Mouse (Mus musculus) stomach, postnatal 0 days (tissue): ENCODE data around the gene Golga2. TPM values are rescaled to one million over a fixed set of nuclear protein-coding genes. Genes with fewer than 3 reads are reported as not detected.

Source experiments
- ATAC-seq: fragments of 200-750 bp; cut with Nextera tagmentation; 2 replicates; pipeline ENCODE4 v1.8.0; 2017; ENCODE audit not compliant: low FRiP score, low TSS enrichment
- DNase-seq: peaks from one replicate; pipeline ENCODE4 v3.0.0-alpha.2; 2016; ENCODE audit warnings: low spot score
- H3K27ac ChIP-seq: fragments of 300-500 bp; sonication (generic); replicated peaks from 2 replicates; pipeline ENCODE4 v1.5.1; 2014; ENCODE audit warnings: mild to moderate bottlenecking, control low read depth
- H3K27me3 ChIP-seq: fragments of 300-500 bp; sonication (generic); 2 replicates; pipeline ENCODE4 v1.6.1; 2014; ENCODE audit warnings: low read length; ENCODE audit not compliant: control insufficient read depth, insufficient read depth
- H3K36me3 ChIP-seq: fragments of 300-500 bp; sonication (generic); 2 replicates; pipeline ENCODE4 v1.6.1; 2014; ENCODE audit warnings: low read length, mixed read lengths; ENCODE audit not compliant: control insufficient read depth, insufficient read depth
- H3K4me1 ChIP-seq: fragments of 300-500 bp; sonication (generic); replicated peaks from 2 replicates; pipeline ENCODE4 v1.6.1; 2014; ENCODE audit warnings: antibody characterized with exemption; ENCODE audit not compliant: control insufficient read depth, insufficient read depth
- H3K4me2 ChIP-seq: fragments of 300-500 bp; sonication (generic); replicated peaks from 2 replicates; pipeline ENCODE4 v1.6.1; 2014; ENCODE audit warnings: low read depth, mild to moderate bottlenecking, control low read depth, moderate library complexity
- H3K4me3 ChIP-seq: fragments of 300-500 bp; sonication (generic); 2 replicates; pipeline ENCODE4 v1.5.1; 2014; ENCODE audit warnings: low read depth, low read length, control low read depth
- H3K9ac ChIP-seq: fragments of 300-500 bp; sonication (generic); 2 replicates; pipeline ENCODE4 v1.6.1; 2014; ENCODE audit warnings: mild to moderate bottlenecking, low read length, control low read depth, mixed read lengths
- H3K9me3 ChIP-seq: fragments of 300-500 bp; sonication (generic); 2 replicates; pipeline ENCODE4 v1.6.1; 2016; ENCODE audit warnings: low read length; ENCODE audit not compliant: control insufficient read depth
- CTCF ChIP-seq: IDR thresholded peaks from 2 replicates; pipeline ENCODE4 v1.5.1; 2016; ENCODE audit warnings: antibody characterized with exemption, low read depth, mild to moderate bottlenecking, moderate library complexity
- EP300 ChIP-seq: optimal IDR thresholded peaks from 2 replicates; pipeline ENCODE3; 2016; ENCODE audit warnings: antibody characterized with exemption
- WGBS: fragments of 180-500 bp; shearing (Covaris S2); extraction: QIAGEN DNeasy Blood & Tissue Kit; methylation state at CpG from one replicate; pipeline ENCODE4 v1.1.7; 2014; 5-methylcytosine and 5-hydroxymethylcytosine counted together
- polyA plus RNA-seq: library from polyadenylated mRNA; unstranded; fragments of >200 nt; fragmentation: Nextera tagmentation; extraction: Ambion mirVana; gene quantifications from 2 replicates; pipeline ENCODE4 v1.2.1, GENCODE M21; 2015

The Golga2 gene
- polyA plus RNA-seq, 1 experiment from 2014 or later: 18.1 TPM

- ATAC-seq (peak; percentile 81), DNase-seq (peak; percentile 67)
- peak overlapping the region; percentile 93 for H3K27ac ChIP-seq
- peak overlapping the region; percentile 68 for H3K9ac ChIP-seq
- 0 out of 2 replicates have a peak, but pooled peaks cover 3% of the 10 kb centered on the region for H3K4me1 ChIP-seq
- H3K9me3 ChIP-seq: no peaks in the 10 kb centered on the region
- TF ChIP-seq CTCF: peak; percentile 21; the same call in 1 of the 2 replicates
- TF ChIP-seq EP300: no peak
- peak overlapping the region; percentile 41 for H3K4me3 ChIP-seq
- WGBS: 7% methylated on average over 19 of the region's 19 CpGs
- H3K27me3 ChIP-seq: no peaks in the 10 kb centered on the region
- no peaks in the 10 kb centered on the region for H3K36me3 ChIP-seq
- peak overlapping the region; percentile 62 for H3K4me2 ChIP-seq
Observed at GRCm38 (mm10) chr2:32317791-32318417, 30.7 kb downstream of the Golga2 start.

- Histone ChIP-seq H3K4me1 (0 out of 2 replicates have a peak, but pooled peaks cover 3% of the 10 kb centered on the region), H3K27me3 (no peaks in the 10 kb centered on the region), H3K27ac (peak overlapping the region; percentile 93), H3K36me3 (no peaks in the 10 kb centered on the region), H3K4me3 (peak overlapping the region; percentile 41), H3K9ac (peak overlapping the region; percentile 68), H3K4me2 (peak overlapping the region; percentile 62), H3K9me3 (no peaks in the 10 kb centered on the region)
- ATAC-seq (no peak), DNase-seq (no peak)
- WGBS: 58% methylated on average over 14 of the region's 14 CpGs
- TF ChIP-seq CTCF (no peak), EP300 (no peak)
Observed at GRCm38 (mm10) chr2:32318709-32319585, 31.8 kb downstream of the Golga2 start.

DNA sequence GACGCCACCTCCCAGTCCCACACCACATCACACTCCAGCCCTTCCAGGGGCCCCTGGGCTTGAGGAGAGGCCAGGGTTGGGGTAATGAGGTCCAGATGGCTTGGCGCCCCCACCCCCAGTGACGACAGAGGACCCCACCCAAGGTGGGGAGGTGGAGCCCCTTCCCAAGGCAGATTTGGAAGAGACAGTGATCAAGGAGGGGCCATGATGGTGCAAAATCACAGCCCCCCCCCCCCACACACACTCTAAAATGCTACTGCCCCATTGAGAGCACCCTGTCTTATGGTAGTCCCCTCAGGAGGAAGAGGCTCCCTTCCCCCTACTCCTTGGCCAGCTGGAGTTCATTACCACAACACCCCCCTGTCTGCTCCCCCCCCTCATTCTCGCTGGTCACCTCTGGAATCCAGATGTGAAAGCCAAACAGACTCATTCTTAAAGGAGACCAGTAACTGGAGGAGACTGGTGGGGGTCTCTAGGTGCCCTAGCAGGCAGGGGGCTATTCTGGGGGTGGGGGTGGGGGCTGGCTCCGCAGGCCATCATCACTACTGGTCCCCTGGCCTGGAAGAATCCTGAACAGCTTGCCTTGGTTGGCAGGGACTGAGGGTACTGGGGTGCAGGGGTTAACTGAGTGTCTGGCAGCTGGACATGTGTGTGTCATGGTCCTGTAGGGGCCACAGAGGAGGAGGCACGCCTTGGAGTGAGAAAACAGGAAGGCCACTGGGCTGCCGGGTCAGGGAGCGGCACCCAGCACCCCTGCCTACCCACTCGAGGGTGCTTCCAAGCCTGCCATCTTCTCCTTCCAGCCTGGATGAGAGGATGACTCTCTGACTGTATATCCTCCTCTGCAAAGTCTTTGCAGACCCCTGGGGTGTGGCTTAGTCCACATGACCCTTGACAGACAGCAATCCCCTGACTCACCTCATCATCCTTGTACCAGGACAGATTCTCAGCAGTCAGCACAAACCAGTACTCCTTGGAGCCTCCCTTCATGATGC is 32.7 kb downstream of the Golga2 start:
- Histone ChIP-seq H3K9ac (no peak overlapping the region), H3K4me2 (peak overlapping the region; percentile 62; the same call in 1 of the 2 replicates), H3K27ac (peak overlapping the region; percentile 93), H3K27me3 (no peaks in the 10 kb centered on the region), H3K36me3 (no peaks in the 10 kb centered on the region), H3K9me3 (no peaks in the 10 kb centered on the region), H3K4me3 (no peak overlapping the region), H3K4me1 (0 out of 2 replicates have a peak, but pooled peaks cover 3% of the 10 kb centered on the region)
- WGBS: 30% methylated on average over 9 of the region's 9 CpGs
- peak; percentile 27 for ATAC-seq
- TF ChIP-seq CTCF: no peak
- no peak for TF ChIP-seq EP300
- DNase-seq: no peak

DNA sequence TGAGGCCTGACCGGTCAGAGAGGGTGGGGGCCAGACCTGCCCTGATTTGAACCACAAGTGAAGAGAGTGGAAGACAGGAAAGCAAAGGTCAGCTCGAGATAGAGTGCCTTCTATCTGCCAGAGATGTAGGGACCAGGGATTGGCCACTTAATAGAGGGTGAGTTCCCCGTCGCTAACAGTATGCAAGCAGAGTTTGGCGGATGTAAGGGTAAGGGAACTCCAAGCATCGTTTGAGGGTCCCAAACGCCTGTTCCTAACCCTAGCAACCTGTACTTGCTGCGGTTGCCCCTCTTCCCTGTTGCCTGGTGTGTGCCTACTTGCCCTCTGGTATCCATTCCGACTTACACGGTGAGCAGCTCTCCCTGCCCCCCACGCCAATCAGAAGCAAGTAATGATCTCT is 33.5 kb downstream of the Golga2 start:
- peak overlapping the region; percentile 93; the same call in 1 of the 2 replicates for H3K27ac ChIP-seq
- H3K9ac ChIP-seq: no peak overlapping the region
- H3K4me1 ChIP-seq: 0 out of 2 replicates have a peak, but pooled peaks cover 3% of the 10 kb centered on the region
- no peaks in the 10 kb centered on the region for H3K27me3 ChIP-seq
- H3K9me3 ChIP-seq: no peaks in the 10 kb centered on the region
- no peak for ATAC-seq
- H3K36me3 ChIP-seq: no peaks in the 10 kb centered on the region
- no peak overlapping the region for H3K4me3 ChIP-seq
- TF ChIP-seq EP300: no peak
- no peak for TF ChIP-seq CTCF
- WGBS: 63% methylated on average over 11 of the region's 11 CpGs
- no peak for DNase-seq
- no peak overlapping the region for H3K4me2 ChIP-seq

- no peaks in the 10 kb centered on the region for H3K36me3 ChIP-seq
- H3K4me2 ChIP-seq: no peak overlapping the region
- H3K4me1 ChIP-seq: 0 out of 2 replicates have a peak, but pooled peaks cover 3% of the 10 kb centered on the region
- no peaks in the 10 kb centered on the region for H3K9me3 ChIP-seq
- H3K27ac ChIP-seq: no peak overlapping the region
- no peak; the same call in 1 of the 2 replicates for ATAC-seq
- 63% methylated on average over 9 of the region's 9 CpGs for WGBS
- H3K9ac ChIP-seq: no peak overlapping the region
- DNase-seq: peak; percentile 41
- H3K4me3 ChIP-seq: no peak overlapping the region
- TF ChIP-seq EP300 (no peak), CTCF (no peak)
- H3K27me3 ChIP-seq: no peaks in the 10 kb centered on the region
Observed at GRCm38 (mm10) chr2:32321591-32322298, 34.6 kb downstream of the Golga2 start.
